Mouse (Mus musculus): ENCODE results near the gene Btk. TPM values are rescaled to one million over a fixed set of nuclear protein-coding genes. Genes with fewer than 3 reads are reported as not detected.

Gene Btk
- 79.2 and 79.9 TPM in 2 replicates for total RNA-seq (2017)

DNA sequence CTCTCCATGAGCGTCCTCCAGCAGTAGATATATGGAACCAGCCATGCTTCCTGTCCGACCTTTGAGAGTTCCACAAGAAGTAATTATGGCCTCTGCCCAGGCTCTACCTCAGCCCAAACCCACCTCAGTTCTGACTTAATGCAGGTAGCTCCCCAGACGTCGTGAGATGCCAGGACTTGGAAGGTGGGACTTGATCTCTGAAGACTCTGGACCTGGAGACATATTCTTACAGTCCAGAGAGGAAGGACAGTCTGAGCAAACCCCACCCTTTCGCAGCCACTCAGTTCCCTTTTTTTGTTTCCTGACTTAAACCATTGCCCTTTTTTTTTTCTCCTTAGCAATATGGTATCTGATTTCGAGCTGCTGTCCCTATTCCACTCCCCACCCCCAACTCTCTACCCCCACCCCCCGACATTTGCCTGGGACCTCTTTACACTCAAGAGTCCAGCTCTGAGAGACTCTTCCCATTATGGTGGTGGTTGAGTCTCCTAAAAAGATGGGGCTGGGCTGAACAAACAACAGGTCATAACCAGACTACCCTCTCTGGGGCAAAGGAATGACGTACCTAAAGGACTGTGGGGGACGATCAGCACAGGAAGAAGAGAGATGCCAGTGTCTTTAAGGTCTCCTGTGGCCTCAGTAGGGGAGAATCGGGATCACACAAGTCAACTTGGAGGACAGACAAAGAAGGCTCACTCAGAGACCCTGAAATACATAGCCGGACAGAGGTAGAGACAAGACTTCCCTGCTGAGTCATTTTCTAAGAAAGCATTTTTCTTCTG, at the start of gene Btk:
TSS of gene Btk (minus strand) at position 683 of the 782 bp plus-strand sequence.
- peak; percentile 23 to 30; a peak in 1 of 4 replicates for ATAC-seq (replicated peaks in 1 of 2; ENCODE audit: insufficient read depth in 1 of 2, low FRiP score in 2 of 2, low TSS enrichment in 1 of 2, low read depth in 1 of 2, poor library complexity in 2 of 2, severe bottlenecking in 2 of 2)

DNA sequence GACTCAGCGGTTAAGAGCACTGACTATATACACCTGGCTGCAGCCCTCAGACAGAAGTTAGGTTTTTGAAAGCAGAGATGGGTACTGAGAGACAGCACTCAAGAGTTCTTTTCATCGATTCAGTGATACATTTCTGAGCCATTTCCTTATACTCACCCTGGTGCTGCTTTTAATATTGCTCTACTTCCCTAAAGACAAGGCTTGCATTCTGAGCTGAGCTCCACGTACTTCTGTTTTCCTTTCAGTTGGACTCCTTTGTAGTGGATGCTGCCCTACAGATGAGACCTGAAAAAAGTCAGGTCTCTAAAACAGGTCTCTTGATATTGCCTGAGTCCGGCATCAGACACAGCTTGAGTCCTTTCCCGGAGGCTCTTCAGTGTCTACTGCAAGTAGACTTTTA, 49.3 kb upstream of the Btk start:
- ATAC-seq (replicated peaks in 1 of 2; ENCODE audit: insufficient read depth in 1 of 2, low FRiP score in 2 of 2, low TSS enrichment in 1 of 2, low read depth in 1 of 2, poor library complexity in 2 of 2, severe bottlenecking in 2 of 2), result 0 out of 4 replicates have a peak, but pooled peaks of 1 of the 2 experiments have one; percentile 21

DNA sequence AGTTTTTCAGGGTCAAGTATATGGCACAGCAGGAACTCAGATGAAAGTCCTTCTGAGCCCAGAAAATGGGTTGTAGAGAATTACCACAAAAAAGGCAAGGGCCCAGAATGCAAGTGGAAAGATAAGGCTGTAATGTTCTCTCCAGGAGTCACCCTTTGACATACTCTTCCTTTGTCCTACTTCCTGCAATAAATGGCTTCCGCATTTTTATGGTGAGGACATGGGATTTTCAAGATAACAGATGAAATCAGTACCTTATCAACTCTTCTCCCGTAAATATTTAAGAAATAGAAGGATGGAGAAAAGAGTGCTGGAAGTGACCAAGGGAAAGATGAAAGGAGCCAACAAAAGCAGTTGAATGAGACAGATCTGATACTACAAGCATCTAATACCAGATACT, 44.8 kb upstream of the Btk start:
- no peak for ATAC-seq (replicated peaks in 1 of 2; ENCODE audit: insufficient read depth in 1 of 2, low FRiP score in 2 of 2, low TSS enrichment in 1 of 2, low read depth in 1 of 2, poor library complexity in 2 of 2, severe bottlenecking in 2 of 2)

DNA sequence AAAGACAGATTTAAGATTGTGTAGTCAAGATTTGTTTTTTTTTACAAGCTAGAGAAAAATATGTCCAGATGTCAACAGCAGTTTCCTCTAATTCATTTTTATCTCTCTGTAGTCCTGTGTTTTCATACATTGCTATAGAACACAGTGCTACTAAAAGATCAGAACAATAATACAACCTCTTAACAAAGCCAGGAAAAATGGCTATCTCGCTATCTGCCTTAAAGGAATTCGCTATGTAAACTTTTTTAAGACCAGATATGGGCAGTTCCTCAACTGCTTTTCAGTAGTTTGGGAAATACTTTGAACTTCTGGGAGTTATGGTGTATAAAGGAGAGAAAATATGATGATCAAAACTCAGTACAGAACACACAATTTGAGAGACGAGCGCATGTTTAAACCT, 40.0 kb upstream of the Btk start:
- ATAC-seq (replicated peaks in 1 of 2; ENCODE audit: insufficient read depth in 1 of 2, low FRiP score in 2 of 2, low TSS enrichment in 1 of 2, low read depth in 1 of 2, poor library complexity in 2 of 2, severe bottlenecking in 2 of 2), result no peak

DNA sequence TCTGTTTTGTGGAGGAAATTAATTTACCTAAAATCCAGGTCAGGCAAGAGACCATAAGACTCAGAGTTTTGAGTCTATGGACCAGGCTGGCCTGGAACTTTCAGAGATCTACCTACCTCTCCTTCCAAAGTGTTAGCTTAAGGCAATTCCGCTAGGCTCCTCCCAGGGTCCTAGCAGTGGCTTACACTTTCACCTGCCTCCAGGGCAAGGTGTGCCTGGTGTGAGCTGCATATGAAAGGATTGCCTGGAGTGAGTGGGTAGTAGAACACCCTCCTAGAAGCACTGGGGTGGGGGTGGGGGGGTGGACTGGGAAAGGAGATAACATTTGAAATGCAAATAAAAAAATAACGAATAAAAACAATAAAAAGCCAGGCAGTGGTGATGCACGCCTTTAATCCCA, 38.3 kb upstream of the Btk start:
- no peak for ATAC-seq (replicated peaks in 1 of 2; ENCODE audit: insufficient read depth in 1 of 2, low FRiP score in 2 of 2, low TSS enrichment in 1 of 2, low read depth in 1 of 2, poor library complexity in 2 of 2, severe bottlenecking in 2 of 2)

DNA sequence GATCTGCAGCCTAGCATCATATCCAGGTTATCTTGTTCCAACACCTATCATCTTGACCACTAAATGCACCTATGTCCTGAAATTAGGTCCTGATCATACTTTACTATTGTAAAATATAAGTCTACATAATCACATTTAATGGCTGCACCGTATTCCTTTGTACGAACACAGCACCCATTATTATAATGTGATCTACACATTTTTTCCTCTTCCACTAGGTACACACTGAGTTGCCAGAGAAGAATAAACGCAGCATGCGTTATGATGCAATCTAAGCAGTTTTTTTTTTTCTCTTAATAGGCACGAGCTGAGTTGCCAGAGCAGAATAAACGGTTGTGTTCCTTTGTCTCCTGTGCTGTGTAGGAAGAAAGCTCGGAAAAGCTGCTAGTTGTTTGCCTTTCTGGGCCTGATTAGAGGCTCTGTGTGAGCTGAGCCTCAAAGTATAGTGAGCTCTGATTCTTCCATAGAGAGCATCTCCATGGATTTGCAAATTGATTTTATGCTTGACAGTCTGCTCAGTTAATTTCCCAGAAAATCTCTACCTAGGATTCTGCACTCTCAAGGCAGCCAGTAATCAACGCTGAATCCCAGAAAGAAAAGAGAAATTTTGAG, 37.0 kb upstream of the Btk start:
- ATAC-seq (replicated peaks in 1 of 2; ENCODE audit: insufficient read depth in 1 of 2, low FRiP score in 2 of 2, low TSS enrichment in 1 of 2, low read depth in 1 of 2, poor library complexity in 2 of 2, severe bottlenecking in 2 of 2), result no peak

DNA sequence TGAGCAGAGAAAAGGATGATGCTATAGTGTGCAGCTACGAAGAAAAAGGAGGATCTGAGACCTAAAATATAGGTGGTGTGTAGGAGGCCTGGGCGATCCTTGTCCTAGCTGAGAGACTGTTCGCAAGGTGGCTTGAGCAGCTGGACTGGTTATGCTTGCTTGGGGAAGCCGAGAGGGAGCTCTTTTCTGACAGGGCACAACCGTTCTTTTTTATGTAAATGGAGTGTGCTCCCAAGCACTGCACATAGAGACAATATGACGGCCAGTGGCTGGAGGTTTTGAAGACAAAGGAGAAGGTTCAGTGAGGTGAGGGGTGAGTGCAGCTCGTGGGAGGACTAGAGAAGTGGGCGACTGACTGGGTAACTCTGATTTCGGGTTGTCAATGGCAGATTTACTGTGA, 36.3 kb upstream of the Btk start:
- ATAC-seq (replicated peaks in 1 of 2; ENCODE audit: insufficient read depth in 1 of 2, low FRiP score in 2 of 2, low TSS enrichment in 1 of 2, low read depth in 1 of 2, poor library complexity in 2 of 2, severe bottlenecking in 2 of 2), result no peak

DNA sequence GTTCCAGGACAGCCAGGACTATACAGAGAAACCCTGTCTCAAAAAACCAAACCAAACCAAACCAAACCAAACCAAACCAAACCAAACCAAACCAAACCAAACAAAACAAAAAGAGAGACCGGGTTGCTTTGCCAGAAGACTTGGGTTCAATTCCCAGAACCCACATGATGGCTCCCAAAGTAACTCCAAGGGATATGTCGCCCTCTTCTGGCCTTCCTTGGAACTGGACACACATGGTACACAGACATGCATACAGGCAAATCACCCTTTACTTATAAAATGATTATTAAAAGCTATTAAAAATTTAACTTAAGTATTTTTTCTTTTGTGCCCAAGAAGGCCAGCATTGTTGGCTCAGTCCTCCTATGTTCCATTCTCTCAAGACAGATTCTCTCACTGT, 30.9 kb upstream of the Btk start:
- no peak for ATAC-seq (replicated peaks in 1 of 2; ENCODE audit: insufficient read depth in 1 of 2, low FRiP score in 2 of 2, low TSS enrichment in 1 of 2, low read depth in 1 of 2, poor library complexity in 2 of 2, severe bottlenecking in 2 of 2)

DNA sequence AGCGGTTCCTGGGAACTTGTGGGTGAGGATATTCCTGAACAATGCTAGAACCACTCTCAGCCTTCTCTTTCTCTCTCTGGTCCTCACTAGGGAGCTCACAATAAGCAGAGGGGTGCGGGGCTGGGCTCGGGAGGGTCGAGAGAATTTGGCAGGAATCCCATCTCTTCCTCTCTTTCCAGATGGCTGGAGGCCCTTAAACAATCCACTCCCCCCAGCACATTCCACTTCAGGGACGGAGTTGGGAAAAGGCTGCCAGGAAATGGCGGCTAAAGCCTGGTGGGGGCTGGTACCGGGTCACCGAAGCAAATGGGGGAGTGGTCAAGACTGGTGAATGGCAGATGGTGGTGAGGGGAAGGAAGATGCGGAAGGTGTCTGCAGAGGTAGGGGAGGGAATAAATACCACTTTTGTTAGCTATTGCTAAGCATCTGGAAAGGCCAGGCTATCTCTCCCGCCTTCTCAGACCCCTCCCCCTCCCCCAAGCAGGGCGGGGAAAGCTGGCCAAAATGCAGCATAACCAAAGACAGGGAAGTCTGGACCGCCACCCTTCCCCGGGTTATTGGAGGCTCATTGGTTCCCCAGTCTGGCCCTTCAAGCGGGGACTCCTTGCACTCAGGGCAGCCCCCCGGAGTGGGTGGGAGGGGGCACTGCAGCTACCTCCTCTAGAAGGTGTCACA, 29.1 kb upstream of the Btk start:
- peak; percentile 78 to 93 for ATAC-seq (replicated peaks in 1 of 2; ENCODE audit: insufficient read depth in 1 of 2, low FRiP score in 2 of 2, low TSS enrichment in 1 of 2, low read depth in 1 of 2, poor library complexity in 2 of 2, severe bottlenecking in 2 of 2)

DNA sequence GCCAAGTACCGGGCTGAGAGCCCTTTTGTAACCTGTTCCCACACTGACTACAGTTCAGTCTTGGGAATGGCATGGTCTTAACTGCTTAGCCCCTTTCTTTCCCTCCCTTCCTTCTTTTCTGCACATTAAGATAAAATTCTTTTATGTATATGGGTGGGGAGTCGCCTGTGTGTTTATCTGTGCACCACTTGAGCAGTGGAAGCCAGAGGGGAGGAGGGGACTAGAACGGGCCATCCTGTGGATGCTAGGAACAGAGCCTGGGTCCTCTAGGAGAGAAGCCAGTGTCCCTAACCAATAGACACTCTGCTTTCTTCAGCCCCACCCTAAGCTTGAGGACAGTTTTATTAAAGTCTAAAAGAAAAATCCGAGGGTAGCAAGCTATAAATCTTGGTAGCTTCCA, 27.6 kb upstream of the Btk start:
- ATAC-seq (replicated peaks in 1 of 2; ENCODE audit: insufficient read depth in 1 of 2, low FRiP score in 2 of 2, low TSS enrichment in 1 of 2, low read depth in 1 of 2, poor library complexity in 2 of 2, severe bottlenecking in 2 of 2), result no peak

DNA sequence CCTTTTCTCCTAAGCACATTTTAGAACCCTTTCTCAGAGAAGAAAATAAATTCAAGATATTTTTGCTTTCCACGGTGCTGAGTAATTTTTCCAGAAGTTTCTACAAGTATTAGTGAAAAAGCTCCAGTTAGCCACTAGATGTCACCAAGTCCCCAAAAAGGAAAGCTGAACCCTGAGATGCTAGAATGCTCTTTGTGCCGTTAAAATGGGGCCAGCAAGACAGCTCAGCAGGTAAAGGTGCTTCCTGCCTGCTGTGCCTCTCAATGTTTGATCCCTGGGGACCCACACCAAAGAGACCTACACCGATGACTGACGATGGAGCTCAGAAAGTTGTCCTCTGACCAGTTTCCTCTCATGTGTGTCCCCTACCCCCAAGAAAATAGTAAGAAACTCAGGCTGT, 26.1 kb upstream of the Btk start:
- ATAC-seq (replicated peaks in 1 of 2; ENCODE audit: insufficient read depth in 1 of 2, low FRiP score in 2 of 2, low TSS enrichment in 1 of 2, low read depth in 1 of 2, poor library complexity in 2 of 2, severe bottlenecking in 2 of 2), result peak in 1 of 2 experiments; percentile 33; a peak in 1 of 4 replicates

DNA sequence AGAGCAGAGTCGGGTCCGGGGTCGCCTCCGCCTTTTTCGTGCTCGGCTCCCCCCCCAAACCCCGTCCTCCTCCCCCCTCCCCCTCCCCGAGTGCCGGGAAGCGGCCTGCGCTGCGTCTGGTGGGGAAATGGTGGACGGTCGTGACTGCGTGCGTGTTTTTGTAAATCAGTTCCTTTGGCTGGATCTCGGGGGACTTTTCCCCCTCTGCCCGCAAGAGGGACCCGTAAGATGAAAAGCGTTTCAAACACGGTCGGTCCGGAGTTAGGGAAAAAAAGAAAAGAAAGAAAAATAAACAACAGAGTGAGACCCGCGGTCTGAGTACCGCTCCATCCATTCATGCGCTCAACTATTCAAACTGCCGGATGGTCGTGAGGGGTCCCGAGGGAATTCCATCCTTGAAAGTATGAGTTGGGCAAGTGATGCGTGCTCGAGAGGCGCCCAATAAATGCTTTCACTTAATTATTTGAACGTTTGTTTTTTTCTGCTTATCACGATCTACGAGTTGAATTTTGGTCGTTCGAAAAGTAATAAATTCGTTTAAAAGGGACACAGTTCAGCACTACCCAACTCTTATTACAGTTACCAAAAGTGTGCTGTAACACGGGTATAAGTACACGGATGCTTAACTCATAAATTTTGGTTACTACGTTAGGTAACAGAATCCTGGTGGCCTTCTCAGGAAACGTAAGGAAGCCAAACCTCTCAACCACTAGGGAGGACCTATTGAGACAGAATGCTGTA, 18.2 kb upstream of the Btk start:
- ATAC-seq (replicated peaks in 1 of 2; ENCODE audit: insufficient read depth in 1 of 2, low FRiP score in 2 of 2, low TSS enrichment in 1 of 2, low read depth in 1 of 2, poor library complexity in 2 of 2, severe bottlenecking in 2 of 2), result peak; percentile 39 to 44; a peak in 3 of 4 replicates

DNA sequence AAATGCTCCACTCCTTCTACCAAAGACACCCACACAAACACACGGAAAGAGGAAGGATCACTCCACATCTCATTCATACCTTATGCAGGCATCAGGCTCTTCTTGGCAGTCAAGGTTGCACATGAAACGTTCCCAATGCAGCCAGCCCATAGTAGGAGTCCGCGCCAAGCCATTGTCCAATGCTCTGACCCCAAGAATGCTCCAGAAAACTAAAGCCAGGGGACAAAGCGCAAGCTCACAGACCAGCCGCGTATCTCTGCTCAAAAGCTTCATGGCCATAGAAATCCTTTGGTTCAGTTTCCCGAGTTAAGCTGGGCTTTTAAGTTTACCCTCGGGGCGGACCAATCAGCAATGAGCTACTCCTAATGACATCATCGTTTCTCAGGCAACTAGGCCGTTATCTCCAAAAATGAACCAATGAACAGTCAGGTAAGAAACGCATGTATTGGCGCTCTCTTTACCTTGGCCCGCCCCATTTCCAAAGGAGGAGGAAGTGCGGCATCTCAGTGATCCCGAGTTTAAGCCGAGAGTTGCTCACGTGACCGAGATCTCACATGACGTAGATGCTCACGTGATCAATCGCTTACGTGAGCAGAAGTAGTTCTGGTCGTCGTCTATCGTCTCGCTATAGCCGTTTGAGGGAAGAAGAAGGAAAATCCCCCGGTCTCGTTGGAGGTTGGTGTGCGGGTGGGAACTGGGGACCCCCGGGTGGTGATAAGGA, 17.4 kb upstream of the Btk start, which contains the start of the genes Gla and Hnrnph2:
TSS of gene Gla (minus strand) at position 467 of the 721 bp plus-strand sequence.
TSS of gene Hnrnph2 (plus strand) at position 521 of the 721 bp plus-strand sequence.
- peak; percentile 90 to 94 for ATAC-seq (replicated peaks in 1 of 2; ENCODE audit: insufficient read depth in 1 of 2, low FRiP score in 2 of 2, low TSS enrichment in 1 of 2, low read depth in 1 of 2, poor library complexity in 2 of 2, severe bottlenecking in 2 of 2)

DNA sequence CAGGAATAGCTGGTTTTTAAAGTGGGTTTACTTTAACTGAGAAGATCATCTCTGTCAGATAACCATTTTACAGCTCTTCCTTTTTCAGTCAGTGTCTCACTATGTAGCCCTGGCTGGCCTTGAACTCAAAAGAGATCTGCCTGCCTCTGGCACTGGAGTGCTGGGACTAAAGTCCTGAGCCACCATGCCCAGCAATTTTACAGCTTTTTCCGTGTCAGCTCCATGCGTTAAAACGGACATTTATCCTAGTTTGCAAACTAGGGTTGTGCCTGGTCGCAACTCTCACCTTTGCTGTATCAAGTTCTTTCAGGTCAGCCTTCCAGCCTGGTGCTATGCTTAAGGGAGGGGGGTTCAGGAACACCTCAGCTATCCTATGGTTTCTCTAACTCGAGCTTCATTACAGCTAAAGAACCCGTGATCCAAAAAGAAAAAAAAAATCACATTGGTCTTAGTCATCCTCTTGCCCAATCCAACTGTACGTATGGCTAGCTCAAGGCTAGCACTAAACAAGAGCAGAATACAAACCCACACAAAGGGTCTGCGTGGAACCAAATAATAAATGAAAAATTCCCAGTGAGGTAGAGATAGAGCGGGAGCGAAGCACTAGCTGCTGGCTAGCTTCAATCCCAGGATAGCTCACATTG, 16.7 kb upstream of the Btk start:
- no peak; a peak in 1 of 4 replicates for ATAC-seq (replicated peaks in 1 of 2; ENCODE audit: insufficient read depth in 1 of 2, low FRiP score in 2 of 2, low TSS enrichment in 1 of 2, low read depth in 1 of 2, poor library complexity in 2 of 2, severe bottlenecking in 2 of 2)

DNA sequence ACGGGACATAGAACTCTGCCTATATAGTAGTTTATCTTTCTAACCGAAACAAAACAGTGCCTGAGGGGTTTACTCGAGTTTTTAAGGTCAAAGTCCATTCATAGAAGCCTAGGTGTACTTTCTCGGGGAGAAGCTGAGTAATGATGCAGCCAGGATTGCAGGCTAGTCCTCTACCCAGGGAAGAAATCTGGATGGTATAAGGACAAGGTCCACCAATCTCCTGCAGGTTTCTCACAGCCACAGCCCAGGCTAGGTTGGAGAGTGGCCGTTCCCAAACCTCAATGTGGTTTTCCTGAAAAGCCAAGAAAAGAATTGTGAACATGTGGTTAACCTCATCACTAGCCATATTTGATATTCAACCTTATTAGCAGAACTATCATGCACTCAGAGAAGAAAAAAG, 6.5 kb upstream of the Btk start:
- no peak for ATAC-seq (replicated peaks in 1 of 2; ENCODE audit: insufficient read depth in 1 of 2, low FRiP score in 2 of 2, low TSS enrichment in 1 of 2, low read depth in 1 of 2, poor library complexity in 2 of 2, severe bottlenecking in 2 of 2)

DNA sequence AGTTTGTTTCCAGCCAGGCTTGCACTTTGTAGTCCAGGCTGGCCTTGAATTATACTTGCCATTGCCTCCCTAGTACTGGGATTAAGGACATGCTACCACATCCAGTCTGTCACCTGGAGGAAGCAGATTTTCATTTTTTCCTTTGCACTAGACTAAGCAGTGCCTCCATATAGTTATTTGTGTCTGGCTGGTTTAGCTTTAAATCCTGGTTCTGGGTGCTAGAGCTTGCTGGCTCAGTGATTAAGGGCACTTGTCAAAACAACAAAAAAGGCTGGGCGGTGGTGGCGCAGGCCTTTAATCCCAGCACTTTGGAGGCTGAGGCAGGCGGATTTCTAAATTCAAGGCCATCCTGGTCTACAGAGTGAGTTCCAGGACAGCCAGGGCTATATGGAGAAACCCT, 5.6 kb upstream of the Btk start:
- ATAC-seq (replicated peaks in 1 of 2; ENCODE audit: insufficient read depth in 1 of 2, low FRiP score in 2 of 2, low TSS enrichment in 1 of 2, low read depth in 1 of 2, poor library complexity in 2 of 2, severe bottlenecking in 2 of 2), result no peak

DNA sequence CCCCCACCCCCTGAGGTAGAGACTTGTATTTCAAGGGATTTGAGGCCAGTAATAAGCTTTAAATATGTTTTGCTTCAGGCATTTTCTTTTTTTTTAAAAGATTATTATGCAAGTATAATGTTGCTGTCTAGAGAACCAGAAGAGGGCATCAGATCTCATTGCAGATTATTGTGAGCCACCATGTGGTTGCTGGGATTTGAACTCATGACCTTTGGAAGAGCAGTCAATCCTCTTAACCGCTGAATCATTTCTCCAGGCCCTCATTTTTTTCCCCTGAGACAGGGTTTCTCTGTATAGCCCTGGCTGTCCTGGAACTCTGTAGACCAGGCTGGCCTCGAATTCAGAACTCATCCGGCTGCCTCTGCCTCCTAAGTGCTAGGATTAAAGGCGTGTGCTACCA, 4.9 kb upstream of the Btk start:
- no peak for ATAC-seq (replicated peaks in 1 of 2; ENCODE audit: insufficient read depth in 1 of 2, low FRiP score in 2 of 2, low TSS enrichment in 1 of 2, low read depth in 1 of 2, poor library complexity in 2 of 2, severe bottlenecking in 2 of 2)

Data from hematopoietic stem cell, adult 5-6 weeks (primary cell).